Mouse (Mus musculus): ENCODE results near the gene Chuk.

DNA sequence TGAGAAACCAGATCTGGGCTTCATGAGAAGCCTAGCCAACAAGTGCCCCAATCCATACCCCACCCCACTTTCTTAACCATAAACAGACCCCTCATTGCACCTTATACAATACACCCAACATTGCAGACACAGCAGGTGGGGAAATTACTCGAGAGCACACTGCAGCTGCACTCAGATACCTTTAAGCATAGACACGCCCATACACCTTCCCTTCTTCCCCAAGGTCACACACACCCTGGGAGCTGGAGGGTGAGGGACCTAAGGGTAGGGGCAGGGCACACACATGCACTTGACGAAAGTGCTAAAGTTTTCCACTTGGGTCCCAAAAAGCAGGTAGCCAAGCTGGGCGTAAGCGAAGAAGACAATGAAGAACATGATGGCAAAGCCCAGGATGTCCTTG lies 46.5 kb upstream of the Chuk start:
- TF ChIP-seq CTCF (IDR thresholded peaks at IDR 0.05; ENCODE audit: low read depth, low read length) (no peak), POLR2A (IDR thresholded peaks at IDR 0.05; ENCODE audit: borderline replicate concordance, low read depth, low read length) (no peak)
